Mouse (Mus musculus): ENCODE results near the gene Cox7a1. TPM values are rescaled to one million over a fixed set of nuclear protein-coding genes. Genes with fewer than 3 reads are reported as not detected.
A peak's percentile ranks its signal among the peaks of the same experiment; 100 is the strongest.

Gene Cox7a1
- polyA plus RNA-seq (2014; fragmentation: Nextera tagmentation; extraction: Ambion mirVana) = 4.5 TPM in 2 replicates

DNA sequence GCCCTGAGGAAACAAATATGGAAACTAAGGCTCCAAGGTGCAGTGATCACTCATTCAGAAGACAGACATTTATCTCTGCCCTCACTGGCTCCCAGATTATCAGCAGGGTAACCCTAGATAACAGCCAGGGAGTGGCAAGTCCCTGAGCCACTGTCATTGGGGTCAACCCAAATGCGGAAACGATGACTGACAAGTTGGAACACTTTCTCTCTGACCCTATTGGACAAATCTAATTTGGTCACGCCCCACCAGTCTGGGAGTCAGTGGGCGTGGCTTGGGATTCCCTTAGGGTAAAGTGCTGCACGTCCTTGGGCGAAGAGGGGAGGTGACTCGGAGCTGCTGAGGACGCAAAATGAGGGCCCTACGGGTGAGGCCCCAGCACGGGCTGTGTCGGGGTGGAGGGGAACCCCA lies at the start of gene Cox7a1:
Gene Cox7a1, plus strand, starts transcription at position 266 of the 411 bp plus-strand sequence.
- H3K36me3 ChIP-seq (ENCODE audit: control insufficient read depth, insufficient read depth, low read length) = peaks cover 35% of the 10 kb centered on the region
- H3K4me2 ChIP-seq (replicated peaks; ENCODE audit: low read depth, low read length) = peak within 1 kb of the TSS; percentile 30
- H3K9ac ChIP-seq (ENCODE audit: low read depth, low read length) = peak within 1 kb of the TSS; percentile 32; the same call in 1 of the 2 replicates
- H3K4me1 ChIP-seq (ENCODE audit: control insufficient read depth, insufficient read depth, low read length) = no peaks in the 10 kb centered on the region; the same call in 1 of the 2 replicates
- 3% methylated on average over 11 of the region's 11 CpGs for WGBS
- peak; percentile 58 for ATAC-seq (ENCODE audit: low FRiP score, low TSS enrichment)
- no peak within 1 kb of the TSS for H3K27ac ChIP-seq (ENCODE audit: low read depth, low read length)
- H3K4me3 ChIP-seq (ENCODE audit: low read length) = peak within 1 kb of the TSS; percentile 3; the same call in 1 of the 2 replicates
- H3K27me3 ChIP-seq (ENCODE audit: control insufficient read depth, insufficient read depth, low read length) = no peaks in the 10 kb centered on the region
- H3K9me3 ChIP-seq (ENCODE audit: control insufficient read depth, low read length) = no peaks in the 10 kb centered on the region

DNA sequence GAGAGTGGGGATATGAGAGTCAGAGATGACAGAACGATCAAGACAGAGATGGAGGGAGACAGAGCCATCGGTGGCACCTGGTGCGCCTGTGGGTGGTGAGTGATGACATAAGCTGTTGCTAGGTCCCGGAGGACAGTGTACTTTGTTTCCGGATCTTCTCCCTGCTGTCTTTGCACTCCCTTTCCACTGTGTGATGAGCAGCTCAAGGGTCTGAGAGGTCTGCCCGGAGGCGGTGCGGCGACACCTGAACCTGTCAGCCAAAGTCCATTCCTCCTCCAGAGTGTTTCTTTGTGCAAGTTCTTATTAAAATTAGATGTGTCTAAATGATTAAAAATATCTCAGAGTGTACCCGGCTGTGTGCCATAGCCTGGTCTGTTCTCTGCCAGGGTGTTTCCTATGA lies 47.1 kb upstream of the Cox7a1 start:
- H3K9me3 ChIP-seq (ENCODE audit: control insufficient read depth, low read length) = 0 out of 2 replicates have a peak, but pooled peaks cover 4% of the 10 kb centered on the region
- H3K36me3 ChIP-seq (ENCODE audit: control insufficient read depth, insufficient read depth, low read length) = peaks cover 29% of the 10 kb centered on the region
- WGBS = 91% methylated on average over 10 of the region's 10 CpGs
- no peak overlapping the region for H3K27ac ChIP-seq (ENCODE audit: low read depth, low read length)
- H3K4me1 ChIP-seq (ENCODE audit: control insufficient read depth, insufficient read depth, low read length) = no peaks in the 10 kb centered on the region
- H3K4me3 ChIP-seq (ENCODE audit: low read length) = no peak overlapping the region
- H3K4me2 ChIP-seq (replicated peaks; ENCODE audit: low read depth, low read length) = no peak overlapping the region
- no peak for ATAC-seq (ENCODE audit: low FRiP score, low TSS enrichment)
- H3K9ac ChIP-seq (ENCODE audit: low read depth, low read length) = no peak overlapping the region
- H3K27me3 ChIP-seq (ENCODE audit: control insufficient read depth, insufficient read depth, low read length) = no peaks in the 10 kb centered on the region

DNA sequence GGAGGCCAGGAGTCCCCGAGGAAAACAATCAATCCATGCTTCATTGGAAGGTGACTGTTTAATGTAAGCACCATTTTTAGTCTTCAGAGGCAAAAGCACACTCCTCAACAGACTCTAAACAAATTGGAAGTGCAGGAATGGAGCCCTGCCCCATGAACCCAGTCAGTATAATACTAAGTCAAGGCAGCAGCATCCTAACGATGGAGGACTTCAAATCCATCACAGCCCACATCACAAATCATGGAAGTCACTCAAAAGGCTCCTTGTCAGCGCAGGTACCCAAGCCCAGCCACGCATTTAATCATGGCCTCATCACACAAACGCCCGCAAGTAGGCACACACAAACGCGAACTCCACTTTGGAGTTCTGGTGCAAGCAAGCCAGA lies 40.8 kb upstream of the Cox7a1 start:
- 11% methylated on average over 8 of the region's 8 CpGs for WGBS
- H3K9me3 ChIP-seq (ENCODE audit: control insufficient read depth, low read length) = peaks cover 3% of the 10 kb centered on the region
- ATAC-seq (ENCODE audit: low FRiP score, low TSS enrichment) = no peak; the same call in 1 of the 2 replicates
- no peaks in the 10 kb centered on the region for H3K4me1 ChIP-seq (ENCODE audit: control insufficient read depth, insufficient read depth, low read length)
- H3K9ac ChIP-seq (ENCODE audit: low read depth, low read length) = peak overlapping the region; percentile 73; the same call in 1 of the 2 replicates
- H3K27ac ChIP-seq (ENCODE audit: low read depth, low read length) = no peak overlapping the region; the same call in 1 of the 2 replicates
- H3K4me2 ChIP-seq (replicated peaks; ENCODE audit: low read depth, low read length) = peak overlapping the region; percentile 50
- H3K27me3 ChIP-seq (ENCODE audit: control insufficient read depth, insufficient read depth, low read length) = no peaks in the 10 kb centered on the region
- H3K36me3 ChIP-seq (ENCODE audit: control insufficient read depth, insufficient read depth, low read length) = no peaks in the 10 kb centered on the region; the same call in 1 of the 2 replicates
- peak overlapping the region; percentile 58 for H3K4me3 ChIP-seq (ENCODE audit: low read length)

DNA sequence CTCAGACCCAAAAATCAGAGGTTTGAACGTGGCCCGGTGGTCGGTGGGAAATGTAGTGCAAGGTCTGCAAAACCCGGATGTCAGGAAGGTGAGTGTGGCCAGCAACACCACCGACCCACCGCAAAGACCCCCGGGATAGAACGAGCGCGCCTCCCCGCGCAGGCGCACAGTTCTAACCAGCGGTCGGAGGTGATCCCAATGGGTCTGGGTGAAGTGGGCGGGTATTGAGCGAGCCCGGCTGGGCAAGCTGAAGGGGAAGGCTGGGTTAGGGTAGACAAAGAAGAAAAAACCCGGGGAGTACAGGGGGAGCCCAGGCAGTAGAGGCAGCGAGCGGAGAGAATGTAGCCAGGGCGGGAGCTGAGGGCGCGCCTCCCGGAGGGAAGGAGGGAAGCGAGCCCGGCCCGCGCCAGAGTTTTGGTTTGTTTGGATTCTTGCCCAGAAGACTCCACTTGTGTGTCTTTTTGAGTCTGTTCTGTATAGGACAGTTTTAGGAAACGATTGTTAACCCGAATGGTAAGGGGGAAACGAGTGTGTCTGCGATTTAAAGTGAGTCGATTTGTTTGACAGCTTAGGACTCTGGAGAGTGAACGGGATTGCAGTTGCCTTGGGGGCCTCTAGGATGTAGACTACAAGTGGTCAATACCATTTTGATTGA lies 40.3 kb upstream of the Cox7a1 start:
- peak overlapping the region; percentile 58 for H3K4me3 ChIP-seq (ENCODE audit: low read length)
- ATAC-seq (ENCODE audit: low FRiP score, low TSS enrichment) = peak; percentile 97
- peak overlapping the region; percentile 73 for H3K9ac ChIP-seq (ENCODE audit: low read depth, low read length)
- H3K27ac ChIP-seq (ENCODE audit: low read depth, low read length) = peak overlapping the region; percentile 90; the same call in 1 of the 2 replicates
- H3K9me3 ChIP-seq (ENCODE audit: control insufficient read depth, low read length) = peaks cover 7% of the 10 kb centered on the region
- peak overlapping the region; percentile 50 for H3K4me2 ChIP-seq (replicated peaks; ENCODE audit: low read depth, low read length)
- no peaks in the 10 kb centered on the region for H3K27me3 ChIP-seq (ENCODE audit: control insufficient read depth, insufficient read depth, low read length)
- 4% methylated on average over 35 of the region's 35 CpGs for WGBS
- no peaks in the 10 kb centered on the region; the same call in 1 of the 2 replicates for H3K36me3 ChIP-seq (ENCODE audit: control insufficient read depth, insufficient read depth, low read length)
- H3K4me1 ChIP-seq (ENCODE audit: control insufficient read depth, insufficient read depth, low read length) = no peaks in the 10 kb centered on the region

DNA sequence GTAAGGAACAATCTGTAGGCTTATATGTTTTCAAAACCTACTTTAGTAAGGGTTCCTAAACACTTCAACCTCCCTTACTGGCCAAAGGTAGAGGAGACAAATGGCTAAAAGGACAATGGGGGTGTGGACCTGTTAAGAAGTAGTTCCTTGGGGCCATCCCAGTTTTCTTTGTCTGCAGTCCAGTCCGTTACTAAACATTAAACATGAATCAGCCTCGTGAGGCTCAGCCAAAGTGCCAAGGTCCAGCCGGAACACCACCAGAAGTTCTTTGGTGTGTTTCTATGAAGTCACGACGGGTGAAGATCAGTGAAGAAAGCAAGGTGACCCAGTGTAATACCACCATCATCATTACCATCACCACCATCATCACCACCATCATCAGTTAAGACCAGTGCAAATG lies 36.9 kb upstream of the Cox7a1 start:
- Histone ChIP-seq H3K4me1 (ENCODE audit: control insufficient read depth, insufficient read depth, low read length) (no peaks in the 10 kb centered on the region), H3K9me3 (ENCODE audit: control insufficient read depth, low read length) (peaks cover 40% of the 10 kb centered on the region), H3K4me2 (replicated peaks; ENCODE audit: low read depth, low read length) (no peak overlapping the region), H3K27me3 (ENCODE audit: control insufficient read depth, insufficient read depth, low read length) (no peaks in the 10 kb centered on the region), H3K27ac (ENCODE audit: low read depth, low read length) (no peak overlapping the region), H3K4me3 (ENCODE audit: low read length) (no peak overlapping the region), H3K36me3 (ENCODE audit: control insufficient read depth, insufficient read depth, low read length) (peaks cover 2% of the 10 kb centered on the region; the same call in 1 of the 2 replicates), H3K9ac (ENCODE audit: low read depth, low read length) (no peak overlapping the region)
- WGBS = 95% methylated on average over 5 of the region's 5 CpGs
- ATAC-seq (ENCODE audit: low FRiP score, low TSS enrichment) = no peak

DNA sequence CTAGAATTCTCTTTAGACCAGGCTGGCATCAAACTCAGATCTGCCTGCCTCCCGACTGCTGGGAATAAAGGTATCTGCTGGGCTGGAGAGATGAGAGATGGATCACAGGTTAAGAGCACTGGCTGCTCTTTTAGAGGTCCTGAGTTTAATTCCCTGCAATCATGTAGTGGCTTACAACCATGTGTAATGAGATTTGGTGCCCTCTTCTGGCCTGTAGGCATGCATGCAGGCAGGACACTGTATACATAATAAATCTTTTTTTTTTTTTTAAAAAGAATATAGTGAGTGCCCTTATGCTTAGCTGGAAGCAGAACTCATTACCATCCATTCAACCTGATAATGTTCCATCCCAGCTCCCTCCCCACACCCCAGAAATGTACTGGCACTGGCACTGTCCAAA lies 29.9 kb upstream of the Cox7a1 start:
- H3K27me3 ChIP-seq (ENCODE audit: control insufficient read depth, insufficient read depth, low read length) = no peaks in the 10 kb centered on the region
- H3K4me3 ChIP-seq (ENCODE audit: low read length) = no peak overlapping the region
- H3K4me2 ChIP-seq (replicated peaks; ENCODE audit: low read depth, low read length) = no peak overlapping the region
- peaks cover 33% of the 10 kb centered on the region for H3K36me3 ChIP-seq (ENCODE audit: control insufficient read depth, insufficient read depth, low read length)
- H3K27ac ChIP-seq (ENCODE audit: low read depth, low read length) = no peak overlapping the region
- no peaks in the 10 kb centered on the region for H3K4me1 ChIP-seq (ENCODE audit: control insufficient read depth, insufficient read depth, low read length)
- 92% methylated on average over 1 of the region's 1 CpGs for WGBS
- H3K9me3 ChIP-seq (ENCODE audit: control insufficient read depth, low read length) = peaks cover 86% of the 10 kb centered on the region
- no peak overlapping the region for H3K9ac ChIP-seq (ENCODE audit: low read depth, low read length)
- ATAC-seq (ENCODE audit: low FRiP score, low TSS enrichment) = no peak

DNA sequence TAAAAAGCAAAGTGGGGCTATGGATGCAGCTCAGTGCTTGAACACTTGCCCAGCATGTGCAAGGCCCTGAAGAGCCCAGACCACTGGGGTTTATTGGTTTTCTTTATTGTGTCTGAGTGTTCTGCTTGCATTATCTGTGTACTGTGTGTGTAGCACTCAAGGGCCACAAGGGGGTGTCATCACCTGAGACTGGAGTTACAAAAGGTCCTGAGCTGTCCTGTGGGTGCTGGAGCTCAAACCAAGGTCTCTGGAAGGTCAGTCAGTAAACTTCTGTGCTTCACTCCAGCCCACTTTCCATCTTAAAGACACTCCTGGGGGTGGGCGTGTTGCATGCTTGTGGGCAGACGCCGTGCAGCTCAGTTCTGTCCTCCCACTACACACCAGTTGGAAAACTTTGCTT lies 28.4 kb upstream of the Cox7a1 start:
- peaks cover 43% of the 10 kb centered on the region for H3K36me3 ChIP-seq (ENCODE audit: control insufficient read depth, insufficient read depth, low read length)
- H3K4me2 ChIP-seq (replicated peaks; ENCODE audit: low read depth, low read length) = no peak overlapping the region
- no peaks in the 10 kb centered on the region for H3K27me3 ChIP-seq (ENCODE audit: control insufficient read depth, insufficient read depth, low read length)
- ATAC-seq (ENCODE audit: low FRiP score, low TSS enrichment) = no peak
- WGBS = 96% methylated on average over 3 of the region's 3 CpGs
- H3K9me3 ChIP-seq (ENCODE audit: control insufficient read depth, low read length) = peaks cover 84% of the 10 kb centered on the region
- H3K27ac ChIP-seq (ENCODE audit: low read depth, low read length) = no peak overlapping the region
- H3K9ac ChIP-seq (ENCODE audit: low read depth, low read length) = no peak overlapping the region
- no peaks in the 10 kb centered on the region for H3K4me1 ChIP-seq (ENCODE audit: control insufficient read depth, insufficient read depth, low read length)
- H3K4me3 ChIP-seq (ENCODE audit: low read length) = no peak overlapping the region

DNA sequence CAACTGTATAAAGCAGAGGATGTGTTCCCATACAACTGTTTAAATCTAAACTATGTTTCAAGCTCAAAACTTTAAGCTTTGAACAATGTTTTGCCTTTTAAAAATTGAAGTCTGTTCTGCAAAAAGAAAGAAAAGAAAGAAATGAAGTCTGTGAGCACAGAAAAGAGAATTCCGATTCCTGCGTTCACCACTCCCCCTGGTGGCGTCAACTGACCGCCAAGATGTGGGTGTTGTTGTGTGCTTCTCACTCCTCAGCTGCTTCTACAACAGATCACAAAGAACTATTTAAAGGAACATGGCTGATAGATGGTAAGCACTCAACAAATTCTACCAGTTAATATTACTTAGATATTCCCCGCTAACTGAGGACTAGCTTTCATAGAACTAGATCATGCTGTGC lies 20.8 kb upstream of the Cox7a1 start:
- no peak overlapping the region for H3K27ac ChIP-seq (ENCODE audit: low read depth, low read length)
- 98% methylated on average over 5 of the region's 5 CpGs for WGBS
- peaks cover 89% of the 10 kb centered on the region for H3K9me3 ChIP-seq (ENCODE audit: control insufficient read depth, low read length)
- no peak overlapping the region for H3K4me3 ChIP-seq (ENCODE audit: low read length)
- no peak overlapping the region for H3K4me2 ChIP-seq (replicated peaks; ENCODE audit: low read depth, low read length)
- H3K4me1 ChIP-seq (ENCODE audit: control insufficient read depth, insufficient read depth, low read length) = no peaks in the 10 kb centered on the region
- H3K36me3 ChIP-seq (ENCODE audit: control insufficient read depth, insufficient read depth, low read length) = peaks cover 79% of the 10 kb centered on the region
- no peak overlapping the region for H3K9ac ChIP-seq (ENCODE audit: low read depth, low read length)
- no peaks in the 10 kb centered on the region for H3K27me3 ChIP-seq (ENCODE audit: control insufficient read depth, insufficient read depth, low read length)
- ATAC-seq (ENCODE audit: low FRiP score, low TSS enrichment) = no peak

DNA sequence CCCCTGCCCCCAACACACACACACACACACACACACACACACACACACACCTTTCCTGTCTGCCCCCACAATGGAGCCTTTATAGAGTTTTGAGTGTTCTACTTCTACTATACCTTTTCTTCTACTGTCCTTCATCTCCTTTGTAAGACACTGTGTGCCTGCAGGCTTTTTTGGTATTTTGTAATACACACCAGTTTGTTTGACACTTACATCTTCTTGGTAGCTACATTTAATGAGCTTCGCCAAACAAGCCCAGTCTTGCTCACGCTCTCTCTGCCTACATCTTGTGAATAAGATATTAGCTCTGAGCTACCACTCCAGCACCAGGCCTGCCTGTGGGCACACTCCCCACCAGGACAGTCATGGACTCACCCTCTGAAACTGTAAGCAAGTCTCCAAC lies 19.2 kb upstream of the Cox7a1 start:
- H3K4me3 ChIP-seq (ENCODE audit: low read length) = no peak overlapping the region
- H3K9me3 ChIP-seq (ENCODE audit: control insufficient read depth, low read length) = peaks cover 75% of the 10 kb centered on the region
- no peaks in the 10 kb centered on the region for H3K4me1 ChIP-seq (ENCODE audit: control insufficient read depth, insufficient read depth, low read length)
- no peaks in the 10 kb centered on the region for H3K27me3 ChIP-seq (ENCODE audit: control insufficient read depth, insufficient read depth, low read length)
- WGBS = 97% methylated on average over 2 of the region's 2 CpGs
- no peak overlapping the region for H3K9ac ChIP-seq (ENCODE audit: low read depth, low read length)
- H3K36me3 ChIP-seq (ENCODE audit: control insufficient read depth, insufficient read depth, low read length) = peaks cover 63% of the 10 kb centered on the region
- ATAC-seq (ENCODE audit: low FRiP score, low TSS enrichment) = no peak
- no peak overlapping the region for H3K4me2 ChIP-seq (replicated peaks; ENCODE audit: low read depth, low read length)
- H3K27ac ChIP-seq (ENCODE audit: low read depth, low read length) = no peak overlapping the region

All from kidney, embryonic 14.5 days (tissue).